Mouse (Mus musculus) spleen, adult 2 months (tissue): Measurements from ENCODE around the gene Hs3st6. TPM values are rescaled to one million over a fixed set of nuclear protein-coding genes. Genes with fewer than 3 reads are reported as not detected.

Experiments
- DNase-seq, 2 experiments: peaks; one replicate each; pipeline versions ENCODE4 v3.0.0 to v3.0.0-alpha.2; 2012 to 2021; ENCODE audit warnings: low spot score in 2 of 2, low read depth in 1 of 2
- H3K27ac ChIP-seq: fragments of 200-500 bp; 2 replicates; pipeline ENCODE4 v1.5.1; 2012; ENCODE audit warnings: low read length, inconsistent platforms; ENCODE audit not compliant: insufficient read depth
- H3K27me3 ChIP-seq: fragments of 200-500 bp; 2 replicates; pipeline ENCODE4 v1.6.1; 2012; ENCODE audit warnings: mild to moderate bottlenecking, moderate library complexity, low read length, inconsistent platforms; ENCODE audit not compliant: control insufficient read depth, insufficient read depth
- H3K36me3 ChIP-seq: fragments of 200-500 bp; 2 replicates; pipeline ENCODE4 v1.6.1; 2012; ENCODE audit warnings: mild to moderate bottlenecking, low read length, inconsistent platforms; ENCODE audit not compliant: control insufficient read depth, insufficient read depth
- H3K4me1 ChIP-seq: fragments of 200-500 bp; 2 replicates; pipeline ENCODE4 v1.6.1; 2011; ENCODE audit warnings: inconsistent platforms; ENCODE audit not compliant: control insufficient read depth, insufficient read depth, insufficient read length
- H3K4me3 ChIP-seq: fragments of 200-500 bp; 2 replicates; pipeline ENCODE4 v1.5.1; 2011; ENCODE audit warnings: mild to moderate bottlenecking, inconsistent platforms; ENCODE audit not compliant: insufficient read depth, insufficient read length; ENCODE audit errors: extremely low read depth
- CTCF ChIP-seq: fragments of 200-500 bp; IDR thresholded peaks from 2 replicates; pipeline ENCODE4 v1.5.1; 2011; ENCODE audit warnings: mild to moderate bottlenecking, inconsistent platforms; ENCODE audit not compliant: insufficient read depth, insufficient read length, insufficient replicate concordance; ENCODE audit errors: extremely low read depth
- POLR2A ChIP-seq: fragments of 200-500 bp; IDR thresholded peaks from 2 replicates; pipeline ENCODE4 v1.6.1; 2011; ENCODE audit warnings: low read depth, low read length, inconsistent platforms
- WGBS: fragments of 180-500 bp; shearing (Covaris S2); methylation state at CpG from one replicate; pipeline ENCODE4 v1.1.7; 2018; 5-methylcytosine and 5-hydroxymethylcytosine counted together
- polyA plus RNA-seq: library from polyadenylated mRNA; depleted of rRNA; stranded (reverse); fragments of >200 nt; gene quantifications from 2 replicates; pipeline ENCODE4 v1.2.3, GENCODE M21; 2012

The Hs3st6 gene
- polyA plus RNA-seq, 1 experiment: 0.42 TPM

DNA sequence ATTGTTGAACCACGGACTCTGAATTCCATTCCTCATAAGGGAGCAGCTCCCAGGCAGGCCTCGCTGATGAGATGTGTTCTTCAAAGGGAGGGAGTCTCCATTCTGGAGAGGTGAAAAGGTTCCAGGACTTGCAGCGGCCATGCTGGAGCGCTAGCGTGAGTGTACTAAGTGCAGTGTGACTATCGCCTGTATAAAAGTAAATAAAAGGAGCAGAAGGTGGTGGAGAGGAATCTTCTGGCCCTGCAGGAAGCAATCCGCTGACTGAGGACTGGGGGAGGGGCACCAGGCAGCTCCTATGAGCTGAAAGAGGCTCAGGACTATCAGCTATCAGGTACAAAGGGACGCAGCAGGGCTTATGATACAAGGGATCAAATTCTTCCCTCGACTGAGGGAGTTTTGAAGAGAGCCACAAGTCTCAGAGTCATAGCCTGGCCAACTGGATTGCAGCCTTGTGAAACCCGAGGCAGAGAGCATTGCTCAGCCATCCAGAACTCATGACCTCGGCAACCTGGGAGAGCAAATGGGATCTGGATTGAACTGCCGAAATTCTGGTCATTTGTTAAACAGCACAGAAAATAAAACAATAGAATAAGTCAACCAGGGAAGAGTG, 13.6 kb downstream of the Hs3st6 start:
- no peak overlapping the region for H3K4me3 ChIP-seq
- no peak for DNase-seq
- TF ChIP-seq POLR2A: no peak
- 47% methylated on average over 12 of the region's 12 CpGs for WGBS
- H3K27me3 ChIP-seq: peaks cover 3% of the 10 kb centered on the region
- H3K27ac ChIP-seq: no peak overlapping the region
- H3K4me1 ChIP-seq: peaks cover 2% of the 10 kb centered on the region; the same call in 1 of the 2 replicates
- no peaks in the 10 kb centered on the region for H3K36me3 ChIP-seq

DNA sequence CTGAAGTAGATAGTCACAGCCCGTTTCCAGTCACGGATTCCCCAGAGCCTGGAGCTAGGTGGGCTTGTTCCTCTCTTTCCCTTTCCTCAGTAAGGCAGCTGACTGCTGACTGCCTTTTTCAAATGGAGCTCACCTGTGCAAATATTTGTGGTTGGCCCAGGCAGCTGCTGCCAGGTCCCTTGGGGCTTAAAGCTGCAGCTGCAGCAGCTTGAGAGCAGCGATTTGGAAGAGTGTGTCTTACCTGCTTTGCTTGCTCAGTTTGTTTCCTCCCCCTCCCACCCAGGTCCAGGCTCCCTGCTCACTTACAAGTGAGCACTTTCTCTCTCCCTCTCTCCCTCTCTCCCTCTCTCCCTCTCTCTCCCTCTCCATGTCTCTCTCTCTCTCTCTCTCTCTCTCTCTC, 16.4 kb downstream of the Hs3st6 start:
- Histone ChIP-seq H3K27me3 (peaks cover 2% of the 10 kb centered on the region; the same call in 1 of the 2 replicates), H3K4me3 (no peak overlapping the region), H3K4me1 (peaks cover 2% of the 10 kb centered on the region; the same call in 1 of the 2 replicates), H3K27ac (no peak overlapping the region), H3K36me3 (no peaks in the 10 kb centered on the region)
- WGBS: 43% methylated on average over 3 of the region's 3 CpGs
- TF ChIP-seq CTCF (no peak), POLR2A (no peak)
- no peak for DNase-seq

DNA sequence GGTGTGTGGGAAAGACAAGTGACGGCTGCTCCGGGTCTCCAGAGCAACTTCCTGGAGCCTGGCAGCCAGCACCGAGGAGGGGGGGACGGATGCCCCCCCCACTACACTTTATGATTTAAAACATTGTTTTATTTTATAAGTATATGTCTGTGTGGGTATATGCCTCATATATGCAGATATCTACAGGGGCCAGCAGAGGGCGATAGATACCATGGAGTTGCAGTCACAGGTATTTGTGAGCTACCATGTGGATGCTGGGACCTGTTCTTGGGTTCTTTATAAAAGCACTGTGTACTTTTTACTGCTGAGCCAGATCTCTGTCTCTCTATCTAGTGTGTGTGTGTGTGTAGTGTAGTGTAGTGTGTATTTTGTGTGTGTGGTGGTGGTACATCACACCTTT, 20.5 kb downstream of the Hs3st6 start:
- Histone ChIP-seq H3K27ac (no peak overlapping the region), H3K27me3 (0 out of 2 replicates have a peak, but pooled peaks cover 2% of the 10 kb centered on the region), H3K36me3 (no peaks in the 10 kb centered on the region), H3K4me1 (peaks cover 2% of the 10 kb centered on the region; the same call in 1 of the 2 replicates), H3K4me3 (no peak overlapping the region)
- no peak for TF ChIP-seq CTCF
- TF ChIP-seq POLR2A: no peak
- 90% methylated on average over 5 of the region's 5 CpGs for WGBS
- DNase-seq: no peak

DNA sequence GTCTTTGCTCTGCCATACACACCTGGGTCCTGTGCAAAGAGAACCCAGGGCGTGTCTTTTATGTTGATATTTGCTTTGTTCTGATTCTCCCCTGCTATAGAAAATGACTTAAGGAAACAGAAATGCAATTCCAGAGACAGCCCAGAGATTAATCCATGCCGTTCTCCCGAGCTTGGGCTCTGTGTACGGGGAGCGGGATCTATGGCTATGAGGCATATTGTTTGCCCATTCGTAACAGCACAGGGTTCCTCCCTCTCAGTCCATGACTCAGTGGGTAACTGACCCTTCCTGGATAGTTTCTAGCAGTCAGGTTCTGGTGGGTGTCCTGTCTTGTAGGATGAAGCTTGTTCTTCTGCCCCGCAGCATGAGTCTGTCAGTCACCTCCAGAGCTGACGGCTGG, 22.4 kb downstream of the Hs3st6 start:
- no peak overlapping the region for H3K4me3 ChIP-seq
- no peaks in the 10 kb centered on the region for H3K27me3 ChIP-seq
- no peaks in the 10 kb centered on the region for H3K36me3 ChIP-seq
- H3K27ac ChIP-seq: no peak overlapping the region
- DNase-seq: no peak
- TF ChIP-seq CTCF (no peak), POLR2A (no peak)
- H3K4me1 ChIP-seq: no peaks in the 10 kb centered on the region
- 90% methylated on average over 8 of the region's 8 CpGs for WGBS

DNA sequence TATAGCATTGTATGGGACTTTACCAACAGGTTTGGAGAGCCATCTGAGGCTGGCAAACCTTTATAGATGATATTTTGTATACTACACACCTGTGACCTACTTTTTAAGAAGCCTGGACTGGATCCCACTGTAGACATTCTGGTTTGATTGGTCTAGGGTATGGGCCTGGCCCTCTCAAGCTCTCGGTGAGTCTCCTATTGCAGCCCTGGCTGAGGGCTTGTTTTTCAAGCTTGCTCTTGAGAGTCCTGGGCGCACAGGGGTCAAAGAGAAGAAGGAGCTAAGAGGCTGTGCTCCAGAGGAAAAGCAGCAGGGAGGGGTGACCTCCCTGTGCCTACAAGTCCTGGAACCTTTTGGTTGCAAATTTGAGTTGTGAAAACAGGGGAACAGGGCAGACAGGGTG, 24.3 kb downstream of the Hs3st6 start:
- Histone ChIP-seq H3K27me3 (no peaks in the 10 kb centered on the region), H3K4me3 (no peak overlapping the region), H3K36me3 (no peaks in the 10 kb centered on the region), H3K27ac (no peak overlapping the region), H3K4me1 (peaks cover 2% of the 10 kb centered on the region; the same call in 1 of the 2 replicates)
- no peak for DNase-seq
- WGBS: 96% methylated on average over 2 of the region's 2 CpGs
- no peak for TF ChIP-seq POLR2A
- no peak for TF ChIP-seq CTCF

DNA sequence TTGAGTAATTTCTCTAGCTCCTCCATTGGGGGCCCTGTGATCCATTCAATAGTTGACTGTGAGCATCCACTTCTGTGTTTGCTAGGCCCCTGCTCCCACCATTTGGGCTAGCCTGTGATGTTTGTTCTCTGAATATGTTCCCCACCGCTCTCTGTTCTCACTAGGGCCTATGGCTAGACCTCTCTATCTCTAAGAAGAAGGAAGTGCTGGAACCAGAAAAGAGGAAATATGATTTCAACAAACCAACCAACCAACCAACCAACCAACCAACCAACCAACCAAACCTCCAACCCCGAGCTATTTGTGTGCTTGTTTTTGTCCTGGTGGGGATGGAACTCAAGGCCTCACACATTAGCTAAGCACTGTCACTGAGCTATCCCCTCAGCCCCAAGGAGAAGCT, 28.0 kb downstream of the Hs3st6 start:
- WGBS: 27% methylated on average over 2 of the region's 2 CpGs
- Histone ChIP-seq H3K4me1 (peaks cover 2% of the 10 kb centered on the region; the same call in 1 of the 2 replicates), H3K36me3 (no peaks in the 10 kb centered on the region), H3K4me3 (no peak overlapping the region), H3K27ac (no peak overlapping the region), H3K27me3 (no peaks in the 10 kb centered on the region)
- TF ChIP-seq CTCF (no peak), POLR2A (no peak)
- DNase-seq: no peak

DNA sequence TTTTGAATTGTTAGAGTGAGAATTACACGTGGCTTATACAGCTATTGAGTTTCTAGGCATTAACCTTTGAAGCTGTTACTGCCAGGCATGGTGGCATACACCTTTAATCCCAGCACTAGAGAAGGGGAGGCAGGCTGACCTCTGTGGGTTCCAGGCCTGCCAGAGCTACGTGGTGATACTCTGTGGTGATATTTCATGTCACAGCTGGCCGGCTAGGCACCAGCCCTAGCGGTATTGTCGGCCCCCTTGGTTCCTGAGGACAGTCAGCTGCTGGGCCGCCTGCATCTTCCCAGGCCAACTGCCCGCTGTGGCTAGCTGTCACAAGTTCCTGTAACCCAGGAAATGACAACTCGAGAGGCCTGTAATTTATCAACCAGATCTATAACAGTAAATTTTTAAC, 39.4 kb downstream of the Hs3st6 start:
- 49% methylated on average over 8 of the region's 8 CpGs for WGBS
- H3K27ac ChIP-seq: no peak overlapping the region
- no peaks in the 10 kb centered on the region for H3K4me1 ChIP-seq
- H3K27me3 ChIP-seq: no peaks in the 10 kb centered on the region; the same call in 1 of the 2 replicates
- no peaks in the 10 kb centered on the region for H3K36me3 ChIP-seq
- DNase-seq: no peak
- no peak for TF ChIP-seq CTCF
- TF ChIP-seq POLR2A: no peak
- no peak overlapping the region for H3K4me3 ChIP-seq
